In the genomic region with DNA sequence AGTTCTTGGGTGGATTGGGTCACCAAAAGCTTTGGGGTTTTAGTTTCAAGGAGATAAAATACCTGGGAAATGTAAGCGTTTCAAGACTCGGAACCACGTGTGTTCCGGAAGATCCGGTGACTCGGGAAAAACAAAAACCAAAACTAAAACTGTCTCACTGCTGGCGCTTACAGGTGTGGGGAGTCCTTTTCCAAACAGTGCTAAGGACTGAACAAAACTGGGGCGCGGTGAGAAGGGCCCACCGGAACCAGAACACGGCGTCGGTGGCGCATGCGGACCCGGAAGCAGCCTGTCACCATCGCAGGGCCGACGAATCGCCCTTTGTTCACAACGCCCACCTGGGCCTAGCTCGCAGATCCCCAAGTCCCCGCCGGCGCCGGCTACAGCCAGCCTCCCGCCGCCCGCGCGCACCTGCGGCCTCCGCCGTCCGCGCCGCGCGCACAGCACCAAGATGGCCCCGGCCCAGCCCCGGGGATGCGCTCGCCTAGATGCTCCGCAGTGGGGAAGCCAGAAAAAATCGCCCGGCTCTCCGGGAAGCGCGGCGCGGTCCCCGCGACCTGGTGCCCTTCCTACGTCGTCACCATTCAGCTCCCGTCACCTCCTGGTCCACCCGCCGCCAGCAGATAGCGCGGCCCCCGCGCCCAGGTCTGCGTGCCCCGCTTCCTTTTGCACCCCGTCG, we compare ENCODE assay signal across 8 mouse cellular contexts. TPM values are rescaled to one million over a fixed set of nuclear protein-coding genes. Genes with fewer than 3 reads are reported as not detected.
DNase-seq lines count a peak whose midpoint lies in the region; ATAC-seq lines count a peak whose summit lies in the region.

No protein-coding gene starts in this region.

- H3K79me2 ChIP-seq in macrophage (ENCODE audit: inconsistent target), result peaks cover 68% of the 10 kb centered on the region

- peak overlapping the region; percentile 90 for H3K4me2 ChIP-seq in embryonic facial prominence, embryonic 12.5 days (replicated peaks)

- peak; percentile 42 to 49 for DNase-seq in adrenal gland, adult 18-20 months (ENCODE audit: low spot score in 2 of 2)
- DNase-seq in adrenal gland, adult 8-10 months, result no peak
- peak; percentile 21 to 25 for DNase-seq in CD8-positive naive resting alpha-beta T cell, adult 2 months (ENCODE audit: low read depth in 2 of 2, low spot score in 2 of 2)
- DNase-seq in heart, postnatal 36 days, result peak; percentile 33 to 43
- DNase-seq in left cerebral cortex, adult 8-10 months (ENCODE audit: low spot score in 2 of 2), result peak; percentile 23 to 50
- peak; percentile 45 for DNase-seq in right cerebral cortex, postnatal 4 days

- peaks cover 28% of the 10 kb centered on the region for H3K36me3 ChIP-seq in embryonic facial prominence, embryonic 12.5 days
- peaks cover 24% of the 10 kb centered on the region for H3K36me3 ChIP-seq in macrophage (ENCODE audit: inconsistent target)

- peak overlapping the region; percentile 88 for H3K9ac ChIP-seq in embryonic facial prominence, embryonic 12.5 days

- peaks cover 29% of the 10 kb centered on the region for H3K4me1 ChIP-seq in embryonic facial prominence, embryonic 12.5 days

- peak overlapping the region; percentile 100 for H3K4me3 ChIP-seq in embryonic facial prominence, embryonic 12.5 days
- H3K4me3 ChIP-seq in macrophage (ENCODE audit: inconsistent target), result peak overlapping the region; percentile 57

- no peaks in the 10 kb centered on the region for H3K27me3 ChIP-seq in embryonic facial prominence, embryonic 12.5 days

- intact Hi-C loops in heart, postnatal 36 days (cut with DNase I), result loop anchor here (2.0 kb wide), 2 partner anchors 15 to 65 kb away; a partner anchor contains a TSS

- WGBS in embryonic facial prominence, embryonic 12.5 days, result 0% methylated on average over 58 of the region's 66 CpGs
- under 1% methylated on average over 66 of the region's 66 CpGs for WGBS in macrophage (ENCODE audit: missing documents)

- H3K9me3 ChIP-seq in embryonic facial prominence, embryonic 12.5 days, result no peaks in the 10 kb centered on the region

- peak; percentile 24 for ATAC-seq in embryonic facial prominence, embryonic 12.5 days (ENCODE audit: insufficient number of reproducible peaks, insufficient read depth, low FRiP score, low TSS enrichment)

- H3K27ac ChIP-seq in embryonic facial prominence, embryonic 12.5 days, result peak overlapping the region; percentile 91
- H3K27ac ChIP-seq in macrophage, result peak overlapping the region; percentile 46

RNA-seq across cellular contexts. Expression of a gene that starts 0.5 kb away (rescaled TPM):
- total RNA-seq in adrenal gland, adult 18-20 months (2021), result 100 to 1,000 TPM; 207 to 235 TPM
- total RNA-seq in adrenal gland, adult 8-10 months (2022), result 100 to 1,000 TPM; 195 to 232 (median 215) TPM
- 618 and 631 TPM in 2 replicates for polyA plus RNA-seq in embryonic facial prominence, embryonic 12.5 days (2016; fragmentation: Nextera tagmentation; extraction: Ambion mirVana)
- total RNA-seq in heart, postnatal 36 days (2021), result 100 to 1,000 TPM; 166 to 176 TPM
- total RNA-seq in left cerebral cortex, adult 8-10 months (2022), result 100 to 1,000 TPM; 169 to 186 (median 174) TPM
- 100 to 1,000 TPM in 12 of 26 experiments, 10 to 100 TPM in 14; 15.7 to 175 (median 99.5) TPM for total RNA-seq in macrophage (2018; cell fraction: chromatin; rRNA removed)
- 100 to 1,000 TPM; 118 to 262 (median 199) TPM for total RNA-seq in macrophage (2018; cell fraction: cytosol; rRNA removed)
- 100 to 1,000 TPM in 5 of 26 experiments, 10 to 100 TPM in 21; 19.8 to 135 (median 74.6) TPM for total RNA-seq in macrophage (2018; cell fraction: nucleus; rRNA removed)
- polyA plus RNA-seq in macrophage (2018), result 143 to 206 TPM (median 153 TPM) in 3 replicates

RNA-seq across cellular contexts. Expression of a gene that starts 0.6 kb away (rescaled TPM):
- 10 to 100 TPM in 1 of 2 experiments, 1 to 10 TPM in 1; 4.9 to 13.5 TPM for total RNA-seq in adrenal gland, adult 18-20 months (2021)
- total RNA-seq in adrenal gland, adult 8-10 months (2022), result 10 to 100 TPM in 3 of 4 experiments, 1 to 10 TPM in 1; 9.9 to 14.3 (median 11.7) TPM
- polyA plus RNA-seq in embryonic facial prominence, embryonic 12.5 days (2016; fragmentation: Nextera tagmentation; extraction: Ambion mirVana), result 10.0 and 10.8 TPM in 2 replicates
- total RNA-seq in heart, postnatal 36 days (2021), result 1 to 10 TPM; 2.0 to 2.4 TPM
- 10 to 100 TPM; 37.1 to 40.6 (median 38.9) TPM for total RNA-seq in left cerebral cortex, adult 8-10 months (2022)
- total RNA-seq in macrophage (2018; cell fraction: chromatin; rRNA removed), result 10 to 100 TPM in 11 of 26 experiments, 1 to 10 TPM in 15; 1.5 to 17.5 (median 9.6) TPM
- 1 to 10 TPM in 25 of 26 experiments, under 1 TPM in 1; 0.90 to 3.8 (median 2.9) TPM for total RNA-seq in macrophage (2018; cell fraction: cytosol; rRNA removed)
- 10 to 100 TPM in 4 of 26 experiments, 1 to 10 TPM in 22; 1.7 to 11.7 (median 6.9) TPM for total RNA-seq in macrophage (2018; cell fraction: nucleus; rRNA removed)
- 2.0 to 3.1 TPM (median 2.5 TPM) in 3 replicates for polyA plus RNA-seq in macrophage (2018)

RNA-seq across cellular contexts. Expression of a gene that starts 16.9 kb away (rescaled TPM):
- 10 to 100 TPM; 35.9 to 44.5 TPM for total RNA-seq in adrenal gland, adult 18-20 months (2021)
- total RNA-seq in adrenal gland, adult 8-10 months (2022), result 10 to 100 TPM; 41.8 to 54.8 (median 48.5) TPM
- polyA plus RNA-seq in embryonic facial prominence, embryonic 12.5 days (2016; fragmentation: Nextera tagmentation; extraction: Ambion mirVana), result 13.1 and 14.9 TPM in 2 replicates
- 10 to 100 TPM; 64.3 to 64.7 TPM for total RNA-seq in heart, postnatal 36 days (2021)
- total RNA-seq in left cerebral cortex, adult 8-10 months (2022), result 100 to 1,000 TPM in 3 of 4 experiments, 10 to 100 TPM in 1; 99.1 to 113 (median 109) TPM
- total RNA-seq in macrophage (2018; cell fraction: chromatin; rRNA removed), result 10 to 100 TPM in 15 of 26 experiments, 1 to 10 TPM in 11; 4.2 to 22.7 (median 11.6) TPM
- 10 to 100 TPM; 12.1 to 21.9 (median 16.2) TPM for total RNA-seq in macrophage (2018; cell fraction: cytosol; rRNA removed)
- total RNA-seq in macrophage (2018; cell fraction: nucleus; rRNA removed), result 10 to 100 TPM in 18 of 26 experiments, 1 to 10 TPM in 8; 7.4 to 23.0 (median 12.9) TPM
- 13.6 to 45.7 TPM (median 15.5 TPM) in 3 replicates for polyA plus RNA-seq in macrophage (2018)

RNA-seq across cellular contexts. Expression of a gene that starts 28.7 kb away (rescaled TPM):
- total RNA-seq in adrenal gland, adult 18-20 months (2021), result 10 to 100 TPM; 14.6 to 15.3 TPM
- 10 to 100 TPM; 17.3 to 26.1 (median 21.6) TPM for total RNA-seq in adrenal gland, adult 8-10 months (2022)
- 29.0 and 30.4 TPM in 2 replicates for polyA plus RNA-seq in embryonic facial prominence, embryonic 12.5 days (2016; fragmentation: Nextera tagmentation; extraction: Ambion mirVana)
- 10 to 100 TPM; 27.1 to 30.0 TPM for total RNA-seq in heart, postnatal 36 days (2021)
- 10 to 100 TPM; 14.8 to 18.1 (median 16.8) TPM for total RNA-seq in left cerebral cortex, adult 8-10 months (2022)
- total RNA-seq in macrophage (2018; cell fraction: chromatin; rRNA removed), result 10 to 100 TPM in 22 of 26 experiments, 1 to 10 TPM in 4; 6.4 to 51.4 (median 22.7) TPM
- total RNA-seq in macrophage (2018; cell fraction: cytosol; rRNA removed), result 10 to 100 TPM in 8 of 26 experiments, 1 to 10 TPM in 18; 4.2 to 12.7 (median 8.8) TPM
- total RNA-seq in macrophage (2018; cell fraction: nucleus; rRNA removed), result 10 to 100 TPM in 17 of 26 experiments, 1 to 10 TPM in 9; 4.5 to 32.6 (median 13.0) TPM
- 3.7 to 10.9 TPM (median 9.9 TPM) in 3 replicates for polyA plus RNA-seq in macrophage (2018)
